Mouse (Mus musculus): ENCODE results near the gene Pcgf5. TPM values are rescaled to one million over a fixed set of nuclear protein-coding genes. Genes with fewer than 3 reads are reported as not detected.
"Not testable (repeated sequence)": the region's sequence is repeated elsewhere in the genome, so short reads cannot be mapped to it uniquely, and the experiment has no call there.

Gene Pcgf5
- polyA plus RNA-seq, 1 experiment from 2014 or later = 10.1 TPM

DNA sequence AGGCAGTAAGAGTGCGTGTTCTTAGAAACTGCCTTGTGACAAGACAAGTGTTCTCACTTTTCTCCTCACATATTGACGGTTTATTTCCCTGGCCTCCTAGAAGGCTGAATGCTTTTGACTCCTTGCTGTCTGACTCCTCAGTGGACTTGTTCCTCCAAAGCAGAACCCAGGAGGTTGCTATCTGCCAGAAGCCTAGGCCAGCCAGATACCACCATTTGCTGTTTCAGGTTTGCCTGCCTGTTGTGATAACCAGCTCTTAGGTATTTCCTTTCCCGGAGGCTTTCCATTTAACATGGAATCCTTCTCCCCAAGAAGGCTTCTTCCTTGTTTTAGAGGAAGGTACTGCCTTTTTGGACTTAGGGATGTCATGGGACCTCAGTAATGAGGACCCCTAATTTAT is 104.1 kb downstream of the Pcgf5 start:
- not testable (repeated sequence) for ATAC-seq (ENCODE audit: low FRiP score); H3K27ac ChIP-seq; H3K4me1 ChIP-seq; H3K9ac ChIP-seq; H3K9me3 ChIP-seq (replicated peaks); H3K27me3 ChIP-seq; H3K4me3 ChIP-seq; H3K4me2 ChIP-seq (replicated peaks); H3K36me3 ChIP-seq
- 72% methylated on average over 3 of the region's 3 CpGs for WGBS

DNA sequence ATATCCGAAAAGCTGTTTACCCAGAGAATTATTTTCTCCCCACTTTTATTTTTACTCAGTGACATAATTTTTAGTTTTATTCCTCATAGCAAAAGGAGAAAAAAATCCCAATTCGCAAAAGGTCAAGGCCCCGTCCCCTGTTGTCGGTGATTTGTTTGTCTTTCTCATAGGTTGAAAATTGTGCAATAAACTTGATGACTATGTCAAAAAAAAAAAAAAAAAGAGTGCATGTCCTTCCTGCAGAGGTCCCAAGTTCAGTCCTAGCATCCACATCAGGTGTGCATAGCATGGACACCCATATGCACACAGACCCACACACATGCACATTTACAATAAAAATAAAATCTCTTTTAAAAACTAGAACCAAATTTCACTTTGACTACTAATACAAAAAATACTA is 105.3 kb downstream of the Pcgf5 start:
- Histone ChIP-seq H3K36me3 (no peaks in the 10 kb centered on the region), H3K9ac (no peak overlapping the region), H3K4me3 (no peak overlapping the region), H3K27me3 (no peaks in the 10 kb centered on the region), H3K4me2 (replicated peaks) (no peak overlapping the region), H3K27ac (no peak overlapping the region), H3K9me3 (replicated peaks) (no peaks in the 10 kb centered on the region), H3K4me1 (peaks cover 9% of the 10 kb centered on the region; the same call in 1 of the 2 replicates)
- WGBS = 93% methylated on average over 4 of the region's 4 CpGs
- no peak for ATAC-seq (ENCODE audit: low FRiP score)

- Histone ChIP-seq H3K27ac (no peak overlapping the region), H3K9me3 (replicated peaks) (no peaks in the 10 kb centered on the region), H3K9ac (no peak overlapping the region), H3K36me3 (no peaks in the 10 kb centered on the region), H3K27me3 (no peaks in the 10 kb centered on the region), H3K4me3 (no peak overlapping the region), H3K4me2 (replicated peaks) (no peak overlapping the region), H3K4me1 (no peaks in the 10 kb centered on the region)
- WGBS = 11% methylated on average over 6 of the region's 6 CpGs
- no peak for ATAC-seq (ENCODE audit: low FRiP score)
Observed at GRCm38 (mm10) chr19:36470106-36470505, 122.0 kb downstream of the Pcgf5 start.

DNA sequence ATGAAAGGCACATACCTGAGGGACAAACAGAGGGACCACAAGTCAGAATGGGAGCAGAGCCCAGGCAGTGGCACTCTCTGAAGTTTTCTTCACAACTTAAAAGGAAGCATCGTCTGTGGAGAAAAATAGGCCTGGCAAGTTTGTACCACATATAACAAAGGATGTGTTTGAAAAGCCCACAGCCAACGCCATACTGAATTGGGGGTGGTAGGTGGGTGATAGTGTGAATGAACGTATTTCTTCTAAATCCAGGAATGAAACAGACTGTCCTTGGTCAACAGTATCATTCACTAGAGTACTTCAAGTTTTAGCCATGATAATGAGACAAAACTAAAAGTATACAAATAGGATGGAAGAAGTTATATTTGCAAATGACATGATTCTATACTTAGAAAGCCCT is 123.2 kb downstream of the Pcgf5 start:
- no peak overlapping the region for H3K27ac ChIP-seq
- no peak overlapping the region for H3K9ac ChIP-seq
- H3K4me2 ChIP-seq (replicated peaks) = no peak overlapping the region
- ATAC-seq (ENCODE audit: low FRiP score) = no peak
- no peaks in the 10 kb centered on the region for H3K9me3 ChIP-seq (replicated peaks)
- H3K4me1 ChIP-seq = no peaks in the 10 kb centered on the region
- H3K4me3 ChIP-seq = no peak overlapping the region
- H3K27me3 ChIP-seq = no peaks in the 10 kb centered on the region
- H3K36me3 ChIP-seq = no peaks in the 10 kb centered on the region
- WGBS = 92% methylated on average over 3 of the region's 3 CpGs

GRCm38 (mm10) chr19:36476596-36476995 is 128.5 kb downstream of the Pcgf5 start:
- Histone ChIP-seq H3K9me3 (replicated peaks) (no peaks in the 10 kb centered on the region), H3K4me1 (no peaks in the 10 kb centered on the region), H3K27me3 (no peaks in the 10 kb centered on the region), H3K36me3 (no peaks in the 10 kb centered on the region), H3K9ac (no peak overlapping the region), H3K27ac (no peak overlapping the region), H3K4me2 (replicated peaks) (no peak overlapping the region), H3K4me3 (no peak overlapping the region)
- ATAC-seq (ENCODE audit: low FRiP score) = no peak
- WGBS = 93% methylated on average over 4 of the region's 4 CpGs

GRCm38 (mm10) chr19:36477151-36477550 is 129.0 kb downstream of the Pcgf5 start:
- WGBS = 59% methylated on average over 9 of the region's 9 CpGs
- no peak for ATAC-seq (ENCODE audit: low FRiP score)
- Histone ChIP-seq H3K27me3 (no peaks in the 10 kb centered on the region), H3K4me1 (no peaks in the 10 kb centered on the region), H3K4me2 (replicated peaks) (no peak overlapping the region), H3K36me3 (no peaks in the 10 kb centered on the region), H3K27ac (no peak overlapping the region), H3K9ac (no peak overlapping the region), H3K4me3 (no peak overlapping the region), H3K9me3 (replicated peaks) (no peaks in the 10 kb centered on the region)

- H3K36me3 ChIP-seq = no peaks in the 10 kb centered on the region
- no peak for ATAC-seq (ENCODE audit: low FRiP score)
- H3K27ac ChIP-seq = no peak overlapping the region
- H3K27me3 ChIP-seq = no peaks in the 10 kb centered on the region
- no peaks in the 10 kb centered on the region for H3K4me1 ChIP-seq
- H3K4me3 ChIP-seq = no peak overlapping the region
- WGBS = 78% methylated on average over 5 of the region's 5 CpGs
- H3K4me2 ChIP-seq (replicated peaks) = no peak overlapping the region
- no peaks in the 10 kb centered on the region for H3K9me3 ChIP-seq (replicated peaks)
- H3K9ac ChIP-seq = no peak overlapping the region
Observed at GRCm38 (mm10) chr19:36477684-36478083, 129.6 kb downstream of the Pcgf5 start.

DNA sequence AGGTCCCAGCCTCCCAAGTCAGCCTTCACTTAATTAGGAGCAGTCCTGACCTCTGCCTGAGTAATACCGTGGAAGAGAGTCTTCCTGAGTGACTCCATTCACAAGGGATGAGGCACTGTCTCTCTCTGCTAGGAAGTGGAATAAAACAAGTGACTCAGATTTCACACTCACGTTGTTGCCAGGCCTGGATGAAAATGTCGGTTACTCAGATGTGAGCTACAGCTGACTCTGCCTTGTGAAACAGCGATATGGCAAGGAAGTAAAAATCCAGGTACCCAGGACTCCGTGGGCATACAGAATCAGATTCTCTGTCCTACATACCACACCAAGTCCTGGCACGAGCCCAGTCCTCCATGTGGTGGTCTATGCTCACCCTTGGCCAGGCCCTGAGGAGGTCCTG is 142.8 kb downstream of the Pcgf5 start:
- Histone ChIP-seq H3K4me1 (no peaks in the 10 kb centered on the region), H3K27ac (no peak overlapping the region), H3K4me3 (no peak overlapping the region), H3K4me2 (replicated peaks) (no peak overlapping the region), H3K9ac (no peak overlapping the region), H3K9me3 (replicated peaks) (no peaks in the 10 kb centered on the region), H3K36me3 (no peaks in the 10 kb centered on the region), H3K27me3 (no peaks in the 10 kb centered on the region)
- WGBS = 80% methylated on average over 6 of the region's 6 CpGs
- ATAC-seq (ENCODE audit: low FRiP score) = no peak

DNA sequence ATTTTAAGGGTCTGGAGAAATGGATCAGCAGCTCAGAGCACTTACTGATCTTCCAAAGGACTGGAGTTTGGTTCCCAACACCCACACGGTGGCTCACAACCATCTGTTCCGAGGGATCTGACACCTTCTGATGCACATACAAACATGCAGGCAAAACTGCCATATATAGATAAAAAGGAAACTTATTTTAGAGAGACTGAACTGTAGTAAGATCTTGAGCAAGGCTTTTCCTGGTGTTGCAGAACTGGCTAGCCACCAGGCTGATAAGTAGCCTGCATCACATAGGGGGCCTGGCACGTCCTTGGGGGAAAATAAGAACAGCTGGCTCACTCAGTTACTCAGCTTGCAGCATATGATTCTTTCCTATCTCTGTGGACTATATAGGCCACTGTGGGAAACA is 147.4 kb downstream of the Pcgf5 start:
- no peaks in the 10 kb centered on the region for H3K4me1 ChIP-seq
- WGBS = 78% methylated on average over 3 of the region's 3 CpGs
- no peak overlapping the region for H3K4me3 ChIP-seq
- H3K27ac ChIP-seq = no peak overlapping the region
- H3K4me2 ChIP-seq (replicated peaks) = no peak overlapping the region
- no peak for ATAC-seq (ENCODE audit: low FRiP score)
- no peaks in the 10 kb centered on the region for H3K9me3 ChIP-seq (replicated peaks)
- H3K36me3 ChIP-seq = no peaks in the 10 kb centered on the region
- no peak overlapping the region for H3K9ac ChIP-seq
- no peaks in the 10 kb centered on the region for H3K27me3 ChIP-seq

DNA sequence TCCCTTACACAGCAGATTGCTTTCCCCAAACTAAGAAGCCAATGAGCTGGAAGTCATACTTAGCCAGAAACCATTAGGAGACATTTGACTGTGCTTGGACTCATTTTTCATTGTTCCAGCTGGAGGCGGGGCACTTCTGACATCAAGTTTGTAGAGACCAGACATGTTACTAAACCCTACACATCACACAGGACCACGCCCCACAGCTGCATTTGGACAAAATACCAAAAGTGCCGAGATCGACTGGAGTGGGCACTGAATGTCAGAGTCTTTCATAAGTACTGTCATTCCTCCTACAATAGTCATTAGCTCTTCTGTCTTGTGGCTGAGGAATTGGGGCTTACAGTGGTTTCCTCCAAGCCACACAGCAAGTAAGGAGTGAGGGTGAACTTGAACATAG is 148.4 kb downstream of the Pcgf5 start:
- no peak overlapping the region for H3K4me2 ChIP-seq (replicated peaks)
- H3K4me1 ChIP-seq = no peaks in the 10 kb centered on the region
- no peak for ATAC-seq (ENCODE audit: low FRiP score)
- H3K27me3 ChIP-seq = no peaks in the 10 kb centered on the region
- no peak overlapping the region for H3K27ac ChIP-seq
- H3K4me3 ChIP-seq = no peak overlapping the region
- no peaks in the 10 kb centered on the region for H3K36me3 ChIP-seq
- no peak overlapping the region for H3K9ac ChIP-seq
- H3K9me3 ChIP-seq (replicated peaks) = no peaks in the 10 kb centered on the region
- 86% methylated on average over 4 of the region's 4 CpGs for WGBS

GRCm38 (mm10) chr19:36497067-36497466 is 149.0 kb downstream of the Pcgf5 start:
- H3K9ac ChIP-seq = no peak overlapping the region
- H3K4me1 ChIP-seq = no peaks in the 10 kb centered on the region
- WGBS = 68% methylated on average over 4 of the region's 4 CpGs
- H3K4me3 ChIP-seq = no peak overlapping the region
- H3K4me2 ChIP-seq (replicated peaks) = no peak overlapping the region
- no peak overlapping the region for H3K27ac ChIP-seq
- ATAC-seq (ENCODE audit: low FRiP score) = no peak
- no peaks in the 10 kb centered on the region for H3K36me3 ChIP-seq
- no peaks in the 10 kb centered on the region for H3K9me3 ChIP-seq (replicated peaks)
- H3K27me3 ChIP-seq = no peaks in the 10 kb centered on the region

DNA sequence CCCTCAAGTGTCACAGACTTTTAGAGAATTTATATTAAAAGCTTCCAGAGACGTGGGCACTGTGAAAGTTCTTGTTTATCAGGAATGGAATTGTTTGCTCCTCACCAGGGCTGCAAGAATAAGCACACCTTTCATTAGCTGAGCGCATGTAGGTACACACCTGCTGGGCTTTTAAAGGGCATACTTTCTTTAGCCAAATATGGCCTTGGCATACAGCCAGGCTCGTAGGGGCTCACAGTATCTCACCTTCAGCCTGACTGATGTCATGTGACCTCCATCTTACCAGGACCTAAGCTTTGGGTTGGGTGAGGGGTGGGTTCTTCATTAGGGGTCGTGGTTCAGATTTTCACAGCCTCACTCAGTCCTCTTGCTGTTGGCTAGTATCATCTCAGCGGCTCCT is 149.6 kb downstream of the Pcgf5 start:
- no peaks in the 10 kb centered on the region for H3K36me3 ChIP-seq
- WGBS = 77% methylated on average over 5 of the region's 5 CpGs
- H3K27me3 ChIP-seq = no peaks in the 10 kb centered on the region
- H3K4me1 ChIP-seq = no peaks in the 10 kb centered on the region
- ATAC-seq (ENCODE audit: low FRiP score) = no peak
- no peak overlapping the region for H3K27ac ChIP-seq
- H3K4me2 ChIP-seq (replicated peaks) = no peak overlapping the region
- no peak overlapping the region for H3K4me3 ChIP-seq
- H3K9me3 ChIP-seq (replicated peaks) = no peaks in the 10 kb centered on the region
- H3K9ac ChIP-seq = no peak overlapping the region

GRCm38 (mm10) chr19:36504716-36505115 is 156.6 kb downstream of the Pcgf5 start:
- H3K4me2 ChIP-seq (replicated peaks) = no peak overlapping the region
- WGBS = 96% methylated on average over 2 of the region's 2 CpGs
- H3K36me3 ChIP-seq = no peaks in the 10 kb centered on the region
- H3K9me3 ChIP-seq (replicated peaks) = no peaks in the 10 kb centered on the region
- H3K4me3 ChIP-seq = no peak overlapping the region
- no peak overlapping the region for H3K27ac ChIP-seq
- H3K9ac ChIP-seq = no peak overlapping the region
- H3K4me1 ChIP-seq = no peaks in the 10 kb centered on the region
- H3K27me3 ChIP-seq = no peaks in the 10 kb centered on the region
- no peak for ATAC-seq (ENCODE audit: low FRiP score)
